Mouse (Mus musculus): ENCODE results near the gene Ugcg. TPM values are rescaled to one million over a fixed set of nuclear protein-coding genes. Genes with fewer than 3 reads are reported as not detected.

Ugcg gene
- total RNA-seq, 2 experiments from 2014 or later: 10.2 to 10.4 TPM

GRCm38 (mm10) chr4:59217101-59217500 lies 28.0 kb downstream of the Ugcg start:
- no peak for DNase-seq
- intact Hi-C loops (cut with DNase I; ENCODE audit: low total_unique reads): no loop called here

GRCm38 (mm10) chr4:59218154-59218553 lies 29.1 kb downstream of the Ugcg start:
- intact Hi-C loops (cut with DNase I; ENCODE audit: low total_unique reads): no loop called here
- DNase-seq: no peak

GRCm38 (mm10) chr4:59222226-59222625 lies 33.2 kb downstream of the Ugcg start:
- no peak for DNase-seq
- intact Hi-C loops (cut with DNase I; ENCODE audit: low total_unique reads): no loop called here

- intact Hi-C loops (cut with DNase I; ENCODE audit: low total_unique reads): no loop called here
- DNase-seq: no peak
These were observed 34.1 kb downstream of the Ugcg start for GRCm38 (mm10) chr4:59223055-59223615.

GRCm38 (mm10) chr4:59224889-59225288 lies 35.8 kb downstream of the Ugcg start:
- peak; percentile 23 for DNase-seq
- intact Hi-C loops (cut with DNase I; ENCODE audit: low total_unique reads): no loop called here

- no peak for DNase-seq
- intact Hi-C loops (cut with DNase I; ENCODE audit: low total_unique reads): no loop called here
These were observed 38.0 kb downstream of the Ugcg start for GRCm38 (mm10) chr4:59227047-59227446.

GRCm38 (mm10) chr4:59228951-59229350 lies 39.9 kb downstream of the Ugcg start:
- intact Hi-C loops (cut with DNase I; ENCODE audit: low total_unique reads): no loop called here

GRCm38 (mm10) chr4:59231266-59232055 lies 42.4 kb downstream of the Ugcg start:
- intact Hi-C loops (cut with DNase I; ENCODE audit: low total_unique reads): no loop called here
- DNase-seq: no peak

More at GRCm38 (mm10) chr4:59228951-59229350, 39.9 kb downstream of the Ugcg start:
- DNase-seq: no peak

- DNase-seq: no peak
- intact Hi-C loops (cut with DNase I; ENCODE audit: low total_unique reads): no loop called here
These were observed 45.0 kb downstream of the Ugcg start for GRCm38 (mm10) chr4:59234014-59234413.

- intact Hi-C loops (cut with DNase I; ENCODE audit: low total_unique reads): no loop called here
- DNase-seq: no peak
These were observed 45.6 kb downstream of the Ugcg start for GRCm38 (mm10) chr4:59234451-59235216.

- DNase-seq: no peak
- intact Hi-C loops (cut with DNase I; ENCODE audit: low total_unique reads): no loop called here
These were observed 47.3 kb downstream of the Ugcg start for GRCm38 (mm10) chr4:59236362-59236761.

- DNase-seq: no peak
- intact Hi-C loops (cut with DNase I; ENCODE audit: low total_unique reads): no loop called here
These were observed 49.7 kb downstream of the Ugcg start for GRCm38 (mm10) chr4:59238641-59239311.

- no peak for DNase-seq
- intact Hi-C loops (cut with DNase I; ENCODE audit: low total_unique reads): no loop called here
These were observed 50.3 kb downstream of the Ugcg start for GRCm38 (mm10) chr4:59239312-59239728.

GRCm38 (mm10) chr4:59240160-59240559 lies 51.1 kb downstream of the Ugcg start:
- DNase-seq: no peak
- intact Hi-C loops (cut with DNase I; ENCODE audit: low total_unique reads): loop anchor here (5.0 to 10.0 kb wide), 2 partner anchors 38 to 145 kb away; no protein-coding TSS in a partner anchor

- no peak for DNase-seq
- intact Hi-C loops (cut with DNase I; ENCODE audit: low total_unique reads): loop anchor here (5.0 to 10.0 kb wide), 2 partner anchors 39 to 146 kb away; no protein-coding TSS in a partner anchor
These were observed 52.0 kb downstream of the Ugcg start for GRCm38 (mm10) chr4:59241096-59241495.

GRCm38 (mm10) chr4:59242221-59242620 lies 53.2 kb downstream of the Ugcg start:
- intact Hi-C loops (cut with DNase I; ENCODE audit: low total_unique reads): loop anchor here (5.0 to 10.0 kb wide), 2 partner anchors 40 to 147 kb away; no protein-coding TSS in a partner anchor
- no peak for DNase-seq

- DNase-seq: no peak
- intact Hi-C loops (cut with DNase I; ENCODE audit: low total_unique reads): loop anchor here (5.0 to 10.0 kb wide), 2 partner anchors 42 to 149 kb away; no protein-coding TSS in a partner anchor
These were observed 54.9 kb downstream of the Ugcg start for GRCm38 (mm10) chr4:59243802-59244493.

GRCm38 (mm10) chr4:59244791-59245555 lies 55.9 kb downstream of the Ugcg start:
- no peak for DNase-seq
- intact Hi-C loops (cut with DNase I; ENCODE audit: low total_unique reads): loop anchor here (5.0 to 10.0 kb wide), 2 partner anchors 43 to 150 kb away; no protein-coding TSS in a partner anchor
